Mouse (Mus musculus): Measurements from ENCODE around the gene Ube2v1.

GRCm38 (mm10) chr2:167659847-167660610 lies 28.1 kb upstream of the Ube2v1 start:
- TF ChIP-seq CTCF (conservative IDR thresholded peaks at IDR 0.05; ENCODE audit: low read length) (no peak), NANOG (IDR thresholded peaks at IDR 0.05; ENCODE audit: borderline replicate concordance, low read length) (no peak), POU5F1 (IDR thresholded peaks at IDR 0.05; ENCODE audit: borderline replicate concordance, low read length) (no peak)

Measured in E14TG2a.4 (cell line).